Mouse (Mus musculus) CD4-positive, CD25-positive, alpha-beta regulatory T cell, adult 4 months (primary cell): Measurements from ENCODE around the gene Lin54. TPM values are rescaled to one million over a fixed set of nuclear protein-coding genes. Genes with fewer than 3 reads are reported as not detected.
"Not testable (repeated sequence)": the region's sequence is repeated elsewhere in the genome, so short reads cannot be mapped to it uniquely, and the experiment has no call there.

ENCODE experiments used
- ATAC-seq: one replicate; pipeline ENCODE4 v1.8.0; 2017
- polyA plus RNA-seq, 2 experiments: library from polyadenylated mRNA; unstranded; fragments of 100-300 nt; shearing (Covaris generic); gene quantifications; one replicate each; pipeline ENCODE4 v1.2.1; 2017

Gene Lin54
- polyA plus RNA-seq, 2 experiments from 2014 or later: 9.2 to 9.9 TPM

DNA sequence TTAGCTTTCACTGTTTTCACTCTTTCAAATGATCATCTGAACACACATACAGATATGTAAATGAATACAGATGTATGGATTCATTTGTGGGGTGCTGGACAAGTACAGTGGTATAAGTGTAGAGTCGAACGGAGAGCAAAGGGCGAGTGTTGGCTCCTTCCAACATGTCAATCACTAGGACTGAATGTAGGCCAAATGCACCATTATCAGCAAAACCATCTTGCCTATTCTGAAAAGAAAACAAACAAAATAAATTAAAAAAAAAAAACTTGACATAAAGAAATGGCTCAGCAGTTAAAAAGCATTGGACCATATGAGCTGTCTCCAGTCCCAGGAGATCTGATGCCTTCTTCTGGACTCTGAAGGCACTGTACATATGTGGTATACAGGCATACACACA is 12.2 kb downstream of the Lin54 start:
- ATAC-seq: no peak

DNA sequence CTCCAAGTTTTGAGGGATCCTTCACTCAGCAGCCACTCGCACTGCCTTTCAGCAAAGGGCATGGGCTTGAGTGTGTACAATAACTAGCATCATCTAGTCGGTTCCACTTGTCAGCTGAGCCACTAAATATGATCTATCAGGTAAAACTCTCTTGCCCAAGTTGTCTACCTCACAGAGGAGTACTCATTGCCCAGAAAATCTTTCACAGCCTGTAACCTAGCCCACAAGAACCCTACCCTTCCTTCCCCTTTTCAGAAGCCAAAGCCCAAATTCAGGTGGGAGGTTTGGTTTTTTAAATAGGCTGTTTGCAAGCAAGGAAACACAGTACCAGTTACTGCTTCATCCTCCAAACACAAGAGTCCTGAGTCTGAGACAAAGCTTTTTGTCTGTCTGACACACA is 13.3 kb downstream of the Lin54 start:
- no peak for ATAC-seq

DNA sequence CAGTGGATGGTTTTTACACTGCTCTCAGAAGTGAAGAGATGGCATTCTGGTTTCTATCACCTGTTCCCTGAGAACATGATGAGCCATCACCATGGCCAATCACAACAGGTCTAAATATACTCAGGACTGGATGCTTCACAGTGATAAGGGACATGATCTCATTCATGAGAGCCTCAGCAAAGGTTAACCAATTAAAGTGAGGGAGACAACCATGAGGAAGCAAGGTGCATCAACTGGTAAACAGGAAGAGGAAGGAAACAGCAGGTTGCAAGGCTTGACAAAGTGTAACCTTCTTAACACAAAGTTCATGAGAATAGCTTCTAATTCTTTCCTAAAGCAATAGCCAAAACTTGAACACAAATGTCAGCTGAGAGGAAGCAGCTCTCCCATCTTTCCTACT is 16.9 kb downstream of the Lin54 start:
- peak; percentile 56 for ATAC-seq

DNA sequence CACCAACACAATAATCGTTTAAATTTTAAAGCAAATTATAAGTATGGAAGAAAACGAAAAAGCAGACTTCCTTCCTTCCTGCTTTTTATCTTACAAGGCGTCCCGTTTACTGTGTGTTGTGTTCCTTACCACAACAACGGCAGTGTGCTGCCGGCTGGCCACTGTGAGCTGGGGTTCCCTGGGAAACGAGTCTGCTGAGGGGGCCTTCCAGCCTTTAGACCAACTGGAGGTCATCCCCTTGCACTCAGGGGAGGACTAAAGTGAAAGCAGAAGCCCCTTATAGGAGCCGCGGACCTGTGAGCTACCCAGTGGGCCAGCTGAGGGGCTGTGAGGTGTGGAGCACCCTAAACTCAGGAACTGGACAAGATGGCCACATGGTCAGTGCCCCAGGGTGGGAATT is 22.8 kb downstream of the Lin54 start:
- no peak for ATAC-seq

DNA sequence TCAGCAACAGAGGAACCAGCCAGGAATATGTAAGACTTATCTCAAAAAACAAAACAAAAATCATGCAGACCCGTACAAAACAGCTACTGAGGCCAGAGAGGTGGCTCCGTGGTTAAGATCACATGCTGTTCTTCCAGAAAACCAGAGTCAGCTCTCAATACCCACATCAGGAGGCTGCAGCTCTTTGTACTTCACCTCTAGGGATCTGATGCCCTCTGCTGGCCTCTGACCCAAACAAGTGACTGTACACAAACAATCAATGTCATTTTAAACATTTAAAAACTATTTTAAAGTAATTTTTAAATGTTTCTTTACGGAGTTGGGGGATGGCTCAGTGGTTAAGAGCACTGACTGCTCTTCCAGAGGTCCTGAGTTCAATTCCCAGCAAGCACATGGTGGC is 24.1 kb downstream of the Lin54 start:
- no peak for ATAC-seq

DNA sequence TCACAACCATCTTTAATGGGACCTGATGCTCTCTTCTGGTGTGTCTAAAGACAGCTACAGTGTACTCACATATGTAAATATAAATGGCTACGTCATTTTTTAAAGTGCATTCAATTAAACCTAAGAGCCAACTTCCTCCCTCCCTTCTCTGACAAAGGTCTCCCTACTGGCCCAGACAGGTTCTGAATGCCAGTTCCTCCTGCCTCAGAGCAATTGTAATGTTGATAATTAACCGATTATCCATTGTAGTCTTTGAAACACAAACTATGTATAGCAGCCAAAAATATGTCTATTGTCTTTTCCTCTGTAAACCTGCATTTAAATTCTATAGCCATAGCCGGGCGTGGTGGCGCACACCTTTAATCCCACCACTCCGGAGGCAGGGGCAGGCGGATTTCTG is 33.1 kb downstream of the Lin54 start:
- ATAC-seq: no peak

DNA sequence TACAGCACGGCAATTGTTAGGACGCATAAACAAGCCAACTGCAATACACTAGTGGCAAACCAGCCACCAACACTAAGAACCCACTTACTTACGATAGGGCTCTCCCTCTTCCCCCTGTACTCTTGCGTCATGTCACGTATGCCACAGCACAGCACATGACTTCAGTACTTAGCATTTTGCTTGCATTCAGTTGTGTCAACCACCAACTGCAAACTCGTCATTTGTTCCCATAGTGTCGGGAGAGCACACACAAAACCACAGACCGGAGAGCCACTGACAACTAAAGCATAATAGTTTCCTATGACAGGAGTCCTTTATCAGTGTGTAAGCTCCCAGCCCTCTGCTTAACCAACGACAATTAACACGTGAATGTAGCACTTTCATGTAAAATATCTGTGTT is 33.8 kb downstream of the Lin54 start:
- peak; percentile 77 for ATAC-seq

DNA sequence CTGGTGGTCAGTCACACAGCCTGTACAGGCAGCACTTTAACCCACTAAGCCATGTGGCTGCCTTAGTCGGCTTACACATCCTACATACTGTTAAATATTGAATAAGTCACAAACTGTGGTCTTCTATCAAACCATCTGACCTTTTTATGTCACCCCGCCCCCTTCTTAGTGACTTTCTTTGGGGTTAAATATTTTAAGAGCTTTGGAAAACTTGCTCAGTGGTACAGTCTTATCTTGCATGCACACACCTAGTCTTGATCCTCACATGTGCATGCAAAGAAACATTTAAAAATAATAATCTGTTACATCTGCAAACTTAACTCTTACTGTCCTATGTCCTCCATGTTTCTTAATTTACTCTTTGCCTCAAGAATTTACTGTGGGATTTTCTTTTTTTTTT is 38.1 kb downstream of the Lin54 start:
- no peak for ATAC-seq

DNA sequence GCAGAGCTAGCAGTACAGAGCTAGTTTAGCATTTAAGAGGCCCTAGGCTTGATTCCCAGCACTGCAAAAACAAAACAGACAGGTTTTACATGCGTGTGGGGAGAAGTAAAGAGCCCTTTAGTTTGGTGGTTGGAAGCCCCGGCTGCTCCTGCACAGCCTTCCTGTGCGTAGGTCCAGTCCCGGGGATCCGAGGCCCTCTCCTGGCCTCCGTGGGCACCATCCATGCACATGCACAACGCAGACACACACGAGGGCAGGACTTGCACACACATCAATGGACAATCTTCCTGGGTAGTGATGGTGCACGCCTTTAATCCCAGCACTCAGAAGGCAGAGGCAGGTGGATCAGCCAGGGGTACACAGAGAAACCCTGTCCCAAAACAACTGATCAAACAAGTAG is 38.9 kb downstream of the Lin54 start:
- ATAC-seq: no peak

DNA sequence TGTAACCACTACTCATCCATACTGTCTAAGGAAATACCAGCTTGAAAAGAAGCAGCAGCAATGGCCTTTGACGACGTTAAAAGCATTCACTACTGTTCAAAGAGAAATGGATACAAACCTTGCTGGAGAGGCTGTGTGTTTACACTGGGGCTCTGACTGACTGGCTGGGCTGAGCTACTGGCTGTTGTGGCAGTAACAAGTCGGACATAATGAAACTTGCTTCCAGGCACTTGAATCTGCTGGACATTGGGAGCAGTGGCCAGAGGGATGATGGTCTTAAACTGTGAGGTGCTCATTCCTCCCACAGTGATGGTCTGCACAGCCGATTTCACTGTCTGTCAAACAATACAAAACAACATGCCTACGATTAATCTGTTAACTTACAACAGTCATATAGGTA is 41.0 kb downstream of the Lin54 start:
- ATAC-seq: no peak

DNA sequence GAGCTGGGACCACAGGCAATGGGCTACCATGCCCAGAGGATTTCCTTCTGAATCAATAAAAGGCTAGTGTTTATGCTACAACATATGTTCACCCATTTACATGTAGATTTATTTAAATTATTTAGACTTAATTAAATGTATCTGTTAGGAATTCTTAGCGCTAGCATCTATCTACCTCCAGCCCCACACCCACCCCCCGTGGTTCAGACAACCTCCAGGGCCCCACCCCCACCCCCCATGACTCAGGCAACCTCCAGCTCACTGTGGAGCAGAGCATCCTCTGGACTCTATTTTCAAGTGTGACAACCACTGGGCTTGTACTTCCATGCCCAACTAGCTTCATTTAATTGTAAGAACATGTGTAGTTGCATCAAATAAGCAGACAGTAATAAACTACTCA is 48.6 kb downstream of the Lin54 start:
- ATAC-seq: no peak

DNA sequence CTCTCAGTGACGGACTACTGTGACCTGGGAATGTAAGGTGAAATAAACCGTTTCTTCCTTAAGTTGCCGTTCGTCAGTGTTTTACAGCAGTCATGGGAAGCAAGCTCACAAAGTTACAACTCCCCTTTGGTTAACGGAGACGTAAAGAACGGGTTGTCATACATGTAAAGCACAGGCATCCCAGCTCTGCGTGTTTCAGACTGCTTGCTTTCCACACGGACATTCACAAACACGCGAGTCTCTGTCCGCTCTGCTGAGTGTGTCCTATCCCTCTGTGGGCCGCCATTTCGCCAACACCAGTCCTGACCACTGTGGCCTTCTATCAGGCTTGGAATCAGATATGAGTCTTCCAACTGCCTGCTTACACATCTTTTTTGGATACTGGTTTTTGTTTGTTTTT is 61.6 kb downstream of the Lin54 start:
- ATAC-seq: no peak

DNA sequence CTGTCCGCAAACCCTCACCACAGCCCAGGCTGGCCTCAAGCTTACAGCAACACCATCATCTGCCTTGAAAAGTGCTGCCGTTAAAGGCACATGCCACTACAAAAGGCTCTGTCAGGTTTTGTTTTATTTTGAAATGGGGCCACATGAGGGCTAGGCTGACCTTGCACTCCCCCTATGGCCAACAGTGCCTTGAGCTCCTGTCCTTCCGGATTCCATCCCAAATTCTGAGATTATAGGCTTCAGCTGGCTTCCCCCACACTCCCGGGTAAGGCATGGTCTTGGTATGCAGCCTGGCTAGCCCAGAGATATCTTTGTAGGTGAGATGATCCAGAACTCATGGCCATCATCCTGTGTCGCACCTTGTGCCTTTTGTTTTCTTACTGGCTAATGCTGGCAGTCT is 62.5 kb downstream of the Lin54 start:
- no peak for ATAC-seq

DNA sequence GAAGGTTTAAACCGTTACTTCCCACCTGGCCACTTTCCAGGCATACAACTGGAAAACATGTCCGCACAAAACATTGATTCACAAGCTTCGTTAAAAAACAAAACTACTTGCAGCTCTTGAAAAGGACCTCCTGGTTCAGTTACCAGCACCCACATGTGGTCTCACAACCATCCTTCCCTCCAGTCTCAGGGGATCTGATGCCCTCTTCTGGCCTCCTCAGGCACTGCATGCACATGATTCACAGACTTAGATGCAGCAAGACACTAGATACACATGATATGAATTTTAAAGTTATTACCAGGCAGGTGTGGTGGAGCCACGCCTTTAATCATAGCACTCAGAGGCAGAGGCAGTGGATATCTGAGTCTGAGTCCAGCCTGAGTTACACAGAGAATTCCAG is 63.4 kb downstream of the Lin54 start:
- no peak for ATAC-seq

DNA sequence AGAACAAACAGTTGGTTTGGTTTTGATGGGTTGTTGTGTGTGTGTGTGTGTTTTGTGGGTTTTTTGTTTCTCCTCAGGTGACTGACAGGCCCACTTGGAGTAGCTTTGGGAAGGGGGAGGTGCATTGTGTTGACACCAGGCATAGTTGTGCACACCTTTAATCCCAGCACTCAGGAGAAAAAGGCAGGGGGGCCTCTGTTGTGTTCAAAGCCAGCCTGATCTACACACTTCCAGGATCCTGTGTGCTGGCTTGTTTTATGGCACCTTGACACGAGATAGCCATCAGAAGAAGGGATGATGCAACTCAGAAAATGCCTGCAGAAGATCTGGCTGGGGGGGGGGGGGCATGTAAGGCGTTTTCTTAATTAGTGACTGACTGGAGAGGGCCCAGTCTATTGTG is 69.5 kb downstream of the Lin54 start:
- no peak for ATAC-seq

DNA sequence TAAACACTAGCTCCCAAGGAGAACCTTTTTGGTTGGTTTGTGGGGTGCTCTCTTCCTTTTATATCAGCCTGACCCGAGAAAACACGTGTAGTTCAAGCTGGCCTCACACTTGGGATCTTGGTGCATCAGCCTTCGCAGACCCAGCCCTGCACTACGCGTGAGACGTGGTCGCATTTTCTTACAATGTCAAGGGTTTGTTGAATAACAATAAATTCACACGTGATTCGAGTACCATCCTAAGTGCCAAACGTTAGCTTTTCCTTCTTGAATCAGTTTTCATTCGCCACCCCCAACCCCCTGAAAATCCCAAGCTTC is 70.4 kb downstream of the Lin54 start:
- no peak for ATAC-seq

DNA sequence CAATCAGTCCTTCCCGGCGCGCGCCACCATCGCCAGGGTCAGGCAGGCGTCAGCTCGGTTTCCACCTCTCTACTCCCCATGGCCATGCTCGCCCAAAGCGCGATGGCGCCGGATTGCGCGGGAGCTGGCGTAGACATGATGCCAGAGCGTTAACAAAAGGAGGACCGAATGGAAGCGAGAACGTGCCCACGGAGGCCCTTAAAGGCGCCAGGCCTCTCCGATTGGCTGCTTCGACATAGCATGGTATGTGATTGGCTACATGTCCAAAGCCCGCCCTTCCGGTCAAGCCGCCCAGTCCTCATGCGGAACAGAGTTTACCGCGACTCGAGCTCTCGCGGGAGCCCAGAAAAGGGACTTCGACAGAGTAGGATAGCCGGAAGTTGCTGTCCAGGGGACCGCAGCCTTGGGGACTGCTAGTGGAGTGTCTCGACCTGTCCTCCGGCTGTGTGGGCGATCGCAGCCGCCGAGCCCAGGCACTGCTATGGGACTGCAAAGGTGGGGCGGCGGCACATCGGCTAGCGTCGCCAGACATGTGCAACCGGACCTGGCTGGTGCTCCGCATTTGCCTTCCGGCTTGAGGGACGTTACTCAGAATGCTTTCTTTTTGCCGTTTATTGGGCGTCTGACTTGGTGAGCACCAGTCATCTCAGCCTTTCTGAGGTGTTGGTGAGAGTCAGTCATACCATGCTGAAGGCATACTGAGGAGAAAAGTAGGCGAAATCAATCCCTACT is 70.9 kb downstream of the Lin54 start:
- peak; percentile 97 for ATAC-seq

DNA sequence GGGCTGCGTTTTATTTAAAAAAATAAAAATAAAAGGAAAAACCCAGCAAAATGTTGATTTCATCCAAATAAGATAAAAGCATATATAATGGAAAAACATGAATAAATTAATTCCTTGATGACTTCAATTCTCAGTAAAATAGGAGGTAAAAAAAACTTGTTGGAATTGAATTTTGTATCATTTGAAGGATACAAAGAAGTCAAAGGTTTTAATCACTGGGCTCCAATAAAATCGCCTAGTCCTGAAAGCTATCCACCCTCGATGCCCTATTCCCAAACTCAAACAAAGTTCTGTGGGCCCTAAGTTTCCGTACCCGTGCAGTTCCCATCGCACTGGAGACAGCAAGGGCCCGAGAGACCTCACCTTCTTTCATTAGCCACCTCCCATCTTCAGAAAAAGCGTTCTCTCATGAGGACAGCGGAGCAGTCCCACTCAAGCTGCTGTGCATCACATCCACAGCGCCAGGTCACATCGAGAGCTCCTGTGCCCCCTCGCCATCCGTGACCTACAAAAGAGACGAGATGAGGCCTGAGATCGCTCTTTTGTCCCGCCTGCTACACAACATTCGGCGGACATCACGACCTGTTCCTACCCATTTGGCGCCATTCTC is 71.6 kb downstream of the Lin54 start:
- ATAC-seq: peak; percentile 52

DNA sequence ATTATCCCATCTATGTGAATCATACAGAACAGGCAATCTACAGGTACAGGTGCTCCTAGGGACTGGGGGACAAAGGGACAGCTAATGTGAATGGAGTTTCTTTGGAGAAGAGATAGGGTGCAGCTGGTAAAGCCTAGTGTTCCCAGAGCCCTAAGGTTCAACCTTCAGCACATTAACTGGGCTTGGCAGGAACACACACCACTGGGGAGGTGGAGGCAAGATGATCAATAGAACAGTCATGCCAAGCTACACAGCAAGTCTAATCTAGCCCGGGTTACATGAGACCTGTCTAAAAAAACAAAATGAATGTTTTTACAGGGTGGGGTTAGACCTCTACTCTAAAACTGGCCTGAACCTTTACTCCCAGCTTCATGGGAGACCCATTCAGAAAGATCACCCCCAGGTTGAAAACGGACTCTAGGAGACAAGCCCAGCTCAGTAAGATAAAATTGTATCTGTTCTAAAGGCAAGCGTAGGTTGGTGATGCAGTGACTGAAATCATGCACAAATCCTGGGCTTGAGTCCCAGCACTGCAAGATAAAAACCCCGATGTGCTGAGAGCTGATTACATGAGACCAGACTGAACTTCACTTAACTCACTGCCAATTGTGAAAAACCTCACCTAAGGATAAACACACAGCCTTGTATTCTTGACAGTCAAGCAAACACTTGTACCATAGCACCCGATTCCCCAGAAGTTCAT is 72.3 kb downstream of the Lin54 start:
- ATAC-seq: no peak

DNA sequence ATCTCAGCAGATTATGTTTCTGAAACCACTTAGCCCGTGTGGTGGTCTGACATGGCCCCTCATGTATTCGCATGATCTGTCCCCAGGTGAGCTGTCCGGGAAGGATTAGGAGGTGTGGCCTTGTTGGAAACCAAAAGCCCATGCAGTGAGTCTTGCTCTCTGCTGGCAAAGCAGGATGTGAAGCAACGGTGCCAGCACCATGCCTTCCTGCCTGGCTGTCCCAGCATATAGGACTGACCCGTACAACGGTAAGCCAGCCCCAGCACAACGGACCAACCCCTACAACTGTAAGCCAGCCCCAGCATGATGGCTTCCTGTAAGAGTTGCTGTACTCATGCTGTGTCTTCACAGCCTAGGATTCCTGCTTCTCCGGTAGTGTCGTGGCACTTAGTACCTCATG is 73.2 kb downstream of the Lin54 start:
- ATAC-seq: no peak

DNA sequence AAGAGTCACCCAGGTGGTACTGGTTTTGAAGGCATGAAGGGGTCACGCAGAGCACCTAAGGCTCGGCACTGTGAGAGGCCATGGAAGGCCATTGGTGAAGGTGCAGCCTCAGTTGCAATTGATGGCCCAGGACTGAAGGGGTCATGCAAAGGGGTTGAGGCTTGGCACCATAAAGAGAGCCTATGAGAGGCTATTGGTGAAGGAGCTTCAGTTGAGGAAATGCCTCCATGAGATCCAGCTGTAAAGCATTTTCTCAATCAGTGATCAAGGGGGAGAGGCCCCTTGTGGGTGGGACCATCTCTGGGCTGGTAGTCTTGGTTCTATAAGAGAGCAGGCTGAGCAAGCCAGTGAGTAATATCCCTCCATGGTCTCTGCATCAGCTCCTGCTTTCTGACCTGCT is 74.6 kb downstream of the Lin54 start:
- ATAC-seq: not testable (repeated sequence)

DNA sequence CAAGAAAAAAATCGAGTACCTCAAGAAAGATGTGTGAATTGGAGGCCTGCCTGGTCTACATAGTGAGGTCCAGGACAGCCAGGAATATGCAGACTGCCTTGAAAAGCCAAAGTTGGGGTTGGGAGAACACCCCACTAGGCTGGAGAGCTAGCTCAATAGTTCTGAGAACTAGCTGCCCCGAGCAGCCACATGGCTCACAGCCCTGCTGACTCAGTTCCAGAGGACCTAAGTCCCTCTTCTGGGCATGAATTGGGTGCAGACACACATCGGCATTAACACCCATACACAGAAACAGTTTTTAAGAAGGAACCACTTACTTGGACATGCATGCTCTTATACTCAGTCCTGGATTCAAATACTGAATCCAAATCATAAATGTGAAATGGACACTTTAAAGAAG is 76.2 kb downstream of the Lin54 start:
- ATAC-seq: no peak

DNA sequence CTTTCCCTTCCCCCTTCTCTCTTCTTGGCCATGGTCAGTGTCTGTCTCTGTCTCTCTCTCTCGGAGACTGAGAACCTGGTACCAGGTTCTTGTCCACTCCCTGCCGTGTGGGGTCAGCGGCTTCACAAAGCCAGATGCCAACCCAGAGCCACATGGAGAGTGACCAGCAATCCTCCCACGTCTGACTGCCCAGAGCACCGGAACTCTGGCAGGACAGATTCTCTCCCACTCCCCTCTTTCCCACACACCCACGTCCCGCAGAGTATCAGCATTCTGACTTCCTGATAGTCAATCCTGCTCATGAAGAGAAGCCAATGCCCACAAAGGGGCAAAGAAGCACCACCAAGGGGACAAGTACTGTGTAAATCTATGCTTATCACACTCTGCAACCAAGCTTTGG is 76.8 kb downstream of the Lin54 start:
- no peak for ATAC-seq

DNA sequence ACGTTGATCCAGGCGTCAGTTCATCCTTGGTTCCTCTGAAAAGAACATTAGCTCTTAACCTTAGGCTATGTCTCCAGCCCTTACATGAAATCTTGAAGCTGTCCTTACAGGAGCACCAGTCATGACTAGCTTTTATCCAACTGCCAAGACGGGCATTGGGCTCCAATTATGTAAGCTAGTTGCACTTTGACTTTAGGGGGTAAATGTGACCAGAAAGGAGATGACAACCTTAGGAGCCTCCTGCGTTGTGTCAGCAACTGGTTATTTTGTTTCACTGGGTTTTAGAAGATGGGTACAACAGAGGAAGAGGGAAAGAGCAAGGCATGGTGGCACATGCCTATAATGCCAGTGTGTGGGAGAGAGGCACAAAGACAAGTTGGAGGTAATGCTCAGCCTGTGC is 81.6 kb downstream of the Lin54 start:
- ATAC-seq: no peak

DNA sequence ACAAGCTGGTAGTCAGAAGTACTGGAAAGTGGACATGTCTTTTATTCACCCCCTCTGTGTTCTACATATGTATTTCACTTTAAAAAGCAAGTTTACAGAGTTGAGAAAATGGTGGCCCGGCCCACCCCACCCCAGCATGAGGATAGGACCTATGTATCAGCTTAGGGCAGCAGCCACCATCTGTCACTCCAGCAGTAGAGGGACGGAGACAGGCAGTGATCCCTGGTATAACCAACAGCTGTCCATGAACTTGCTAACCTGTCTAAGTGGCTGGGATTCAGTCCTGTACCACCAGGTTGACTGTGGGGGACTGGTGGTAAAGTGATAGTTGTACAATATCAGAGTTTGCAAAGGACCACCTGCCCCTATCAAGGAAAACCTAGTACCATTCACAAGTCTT is 82.4 kb downstream of the Lin54 start:
- ATAC-seq: no peak
